Mouse (Mus musculus) cerebellum, adult 11-12 months (tissue): ENCODE results near the gene S100a16.

Experiments used
- DNase-seq: peaks from one replicate; pipeline ENCODE4 v3.0.0; 2022

Gene S100a16

DNA sequence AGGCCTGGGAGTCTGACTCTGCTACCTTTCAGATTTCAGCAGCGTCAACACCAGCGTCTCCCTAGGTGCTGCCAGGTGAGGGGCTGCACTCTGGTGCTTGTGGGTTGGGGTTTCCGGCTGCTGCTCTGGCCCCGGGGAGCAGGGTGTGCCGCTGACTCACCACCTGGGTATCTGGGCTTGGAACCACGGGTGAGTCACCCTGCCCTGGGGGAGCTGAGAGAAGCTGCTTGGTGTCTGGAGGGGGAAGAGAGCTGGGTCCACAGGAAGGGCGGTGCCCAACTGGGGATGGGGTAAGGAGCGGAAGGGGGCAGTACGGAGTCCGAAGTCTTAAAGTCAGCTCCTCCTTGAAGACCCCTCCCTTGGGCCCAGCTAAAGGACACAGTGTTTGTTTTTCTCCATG, 49.9 kb downstream of the S100a16 start:
- DNase-seq, result no peak

DNA sequence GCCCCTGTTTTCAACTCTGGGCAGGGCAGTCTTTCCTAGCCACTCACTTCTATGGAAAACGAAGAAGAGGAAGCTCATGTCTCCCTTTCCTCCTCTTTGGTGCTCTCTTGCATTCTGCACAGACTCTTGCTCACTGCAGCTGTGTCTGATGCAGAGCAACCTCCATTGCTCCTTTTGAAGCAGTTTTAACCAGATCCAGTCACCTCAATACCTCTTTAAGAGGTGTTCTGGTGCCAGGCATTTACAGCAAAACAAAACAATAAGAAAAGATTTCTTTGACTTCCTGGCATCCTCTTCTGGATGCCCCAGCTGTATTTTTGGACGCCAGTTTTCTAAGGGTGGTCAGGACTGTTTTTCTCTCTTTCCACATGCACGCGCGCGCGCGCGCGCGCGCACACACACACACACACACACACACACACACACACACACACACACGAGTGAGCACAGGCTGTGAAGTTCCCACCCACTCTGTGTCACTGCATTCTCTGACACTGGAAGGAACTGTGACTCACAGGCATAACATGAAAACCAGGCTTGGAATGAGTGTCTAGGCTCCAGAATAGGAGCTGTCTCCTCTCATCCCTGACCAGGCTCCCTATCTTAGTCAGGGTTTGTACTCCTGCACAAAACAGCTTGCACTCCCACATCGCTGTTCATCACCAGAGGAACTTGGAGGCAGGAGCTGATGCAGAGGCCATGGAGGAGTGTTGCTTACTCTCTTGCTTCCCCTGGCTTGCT, 50.5 kb downstream of the S100a16 start:
- no peak for DNase-seq

DNA sequence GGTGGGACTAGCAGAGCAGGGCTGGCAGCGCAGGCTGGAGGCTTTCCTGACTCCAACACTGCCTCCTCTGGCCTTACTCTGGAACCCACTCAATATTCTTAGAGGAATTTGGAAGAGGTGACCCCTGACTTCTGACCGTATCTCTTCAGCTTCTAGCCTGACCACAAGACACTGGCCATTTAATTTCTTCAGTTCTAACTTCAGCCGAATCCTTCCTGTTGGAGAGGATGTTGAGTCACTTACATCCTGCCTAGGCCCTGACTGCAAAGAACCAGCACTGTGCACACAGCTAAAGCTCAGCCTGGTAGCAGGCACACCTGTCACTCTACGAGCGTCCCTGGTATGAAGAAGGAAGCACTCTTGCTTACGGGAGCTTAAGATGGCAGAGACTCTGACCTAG, 52.3 kb downstream of the S100a16 start:
- no peak for DNase-seq

DNA sequence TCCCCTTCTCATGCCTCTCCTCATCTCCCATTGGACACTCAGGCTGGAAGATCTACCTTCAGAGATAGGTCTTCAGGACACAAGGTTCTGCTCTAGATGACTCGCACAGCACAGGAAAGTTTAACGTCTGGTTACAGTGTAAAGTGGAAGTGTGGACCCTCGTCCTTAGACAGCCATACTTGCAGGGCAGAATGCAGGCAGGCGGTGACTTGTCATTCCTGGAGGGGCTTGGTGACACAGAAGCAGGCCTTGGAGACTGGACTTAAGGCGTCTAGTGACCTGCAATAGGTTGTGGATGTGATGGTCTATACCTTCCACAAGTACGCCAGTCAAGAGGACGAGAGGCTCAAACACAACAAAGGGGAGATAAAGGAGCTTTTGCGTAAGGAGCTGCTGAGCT, 52.9 kb downstream of the S100a16 start, which contains the start of gene S100a2:
Gene S100a2, plus strand, starts transcription at position 301 of the 400 bp plus-strand sequence.
- no peak for DNase-seq
